ENCODE assay signal across 28 mouse cellular contexts in the genomic region with DNA sequence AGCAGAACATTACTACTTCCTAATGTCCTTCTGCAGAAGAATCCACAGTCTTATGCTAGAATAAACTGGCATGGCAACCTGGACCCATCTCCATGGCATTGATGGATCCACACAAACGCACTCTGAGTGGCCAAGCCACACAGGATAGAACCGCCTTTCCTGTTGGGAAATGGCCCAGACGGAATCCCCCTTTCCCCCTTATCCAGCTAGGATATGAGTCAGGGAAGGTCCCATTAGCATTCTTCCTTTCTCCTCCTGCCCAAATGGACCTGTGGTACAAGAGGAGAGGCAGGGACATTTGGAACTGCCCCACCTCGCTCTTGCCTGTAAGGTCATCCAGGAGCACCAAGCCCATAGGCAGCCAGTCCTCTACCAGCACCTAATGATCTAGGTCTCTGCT. TPM values are rescaled to one million over a fixed set of nuclear protein-coding genes. Genes with fewer than 3 reads are reported as not detected.
DNase-seq lines count a peak whose midpoint lies in the region; ATAC-seq lines count a peak whose summit lies in the region.
"Had no signal": no experiment of that assay in that cellular context is flagged by ENCODE, and none has a peak within 500 bp of the region (broad histone marks: within the 10 kb centered on the region; RNA-seq: fewer than 3 reads in every experiment).

No protein-coding gene starts in this region.

- H3K4me2 ChIP-seq in heart, embryonic 16.5 days (ENCODE audit: low read depth, low read length): no peak overlapping the region
- no peak overlapping the region for H3K4me2 ChIP-seq in liver, embryonic 16.5 days (ENCODE audit: low read depth, low read length)
- H3K4me2 ChIP-seq in liver, embryonic 11.5 days: no peak overlapping the region
- H3K4me2 ChIP-seq in intestine, embryonic 15.5 days (replicated peaks): no peak overlapping the region
- no peak overlapping the region for H3K4me2 ChIP-seq in neural tube, embryonic 15.5 days
- H3K4me2 ChIP-seq: embryonic facial prominence, embryonic 13.5 days; forebrain, embryonic 12.5 days; heart, embryonic 15.5 days; lung, embryonic 15.5 days; midbrain, embryonic 15.5 days; neural tube, embryonic 12.5 days had no signal

- ATAC-seq in heart, embryonic 16.5 days (replicated peaks; ENCODE audit: extremely low read depth, insufficient read depth, low FRiP score): 0 out of 2 replicates have a peak, but pooled peaks have one; percentile 6
- peak; percentile 52; the same call in 1 of the 2 replicates for ATAC-seq in liver, embryonic 16.5 days (ENCODE audit: low read depth)
- ATAC-seq in liver, embryonic 11.5 days (replicated peaks; ENCODE audit: low FRiP score): no peak
- no peak for ATAC-seq in intestine, embryonic 15.5 days
- no peak for ATAC-seq in neural tube, embryonic 15.5 days (ENCODE audit: low FRiP score)
- ATAC-seq: hindbrain, postnatal 0 days; intestine, postnatal 0 days; midbrain, embryonic 15.5 days had no signal

- WGBS in heart, embryonic 16.5 days: 70% methylated on average over 4 of the region's 4 CpGs
- 62% methylated on average over 4 of the region's 4 CpGs for WGBS in liver, embryonic 16.5 days (ENCODE audit: insufficient replicate concordance)
- 70% methylated on average over 4 of the region's 4 CpGs for WGBS in liver, embryonic 11.5 days
- 85% methylated on average over 4 of the region's 4 CpGs for WGBS in intestine, embryonic 15.5 days
- WGBS in neural tube, embryonic 15.5 days: 88% methylated on average over 4 of the region's 4 CpGs

- DNase-seq in heart, postnatal 36 days: no peak
- no peak for DNase-seq in liver, embryonic 11.5 days (ENCODE audit: low spot score)
- peak; percentile 62 for DNase-seq in kidney, postnatal 10 days
- DNase-seq: cerebellum, adult 18-20 months; cerebellum, postnatal 36 days; embryo, embryonic 11 days; gastrocnemius, postnatal 36 days; layer of hippocampus, adult 9-11 months; lung, postnatal 4 days; right cerebral cortex, postnatal 25 days had no signal

- H3K27me3 ChIP-seq in heart, embryonic 16.5 days (ENCODE audit: control insufficient read depth, insufficient read depth, low read length): no peaks in the 10 kb centered on the region
- H3K27me3 ChIP-seq in liver, embryonic 16.5 days (ENCODE audit: control insufficient read depth, insufficient read depth, low read depth, low read length): no peaks in the 10 kb centered on the region
- H3K27me3 ChIP-seq in liver, embryonic 11.5 days (replicated peaks; ENCODE audit: control insufficient read depth, insufficient read depth, low read length): no peaks in the 10 kb centered on the region
- no peaks in the 10 kb centered on the region for H3K27me3 ChIP-seq in intestine, embryonic 15.5 days (replicated peaks)
- no peaks in the 10 kb centered on the region for H3K27me3 ChIP-seq in neural tube, embryonic 15.5 days (replicated peaks)
- H3K27me3 ChIP-seq: forebrain, embryonic 12.5 days; lung, embryonic 15.5 days; midbrain, embryonic 15.5 days; neural tube, embryonic 12.5 days had no signal

- H3K27ac ChIP-seq in heart, embryonic 16.5 days (ENCODE audit: low read length): no peak overlapping the region
- no peak overlapping the region for H3K27ac ChIP-seq in liver, embryonic 16.5 days (ENCODE audit: low read length)
- no peak overlapping the region for H3K27ac ChIP-seq in liver, embryonic 11.5 days (ENCODE audit: low read depth, low read length)
- no peak overlapping the region for H3K27ac ChIP-seq in intestine, embryonic 15.5 days
- H3K27ac ChIP-seq in neural tube, embryonic 15.5 days (replicated peaks): no peak overlapping the region
- H3K27ac ChIP-seq: embryonic facial prominence, embryonic 13.5 days; forebrain, embryonic 12.5 days; heart, embryonic 15.5 days; hindbrain, postnatal 0 days; lung, embryonic 15.5 days; midbrain, embryonic 15.5 days; neural tube, embryonic 12.5 days had no signal

- H3K36me3 ChIP-seq in heart, embryonic 16.5 days (ENCODE audit: control insufficient read depth, insufficient read depth): no peaks in the 10 kb centered on the region
- no peaks in the 10 kb centered on the region for H3K36me3 ChIP-seq in liver, embryonic 16.5 days (ENCODE audit: control insufficient read depth, insufficient read depth)
- no peaks in the 10 kb centered on the region for H3K36me3 ChIP-seq in liver, embryonic 11.5 days (ENCODE audit: control insufficient read depth, insufficient read depth, low read length)
- no peaks in the 10 kb centered on the region for H3K36me3 ChIP-seq in intestine, embryonic 15.5 days
- H3K36me3 ChIP-seq in neural tube, embryonic 15.5 days: no peaks in the 10 kb centered on the region
- H3K36me3 ChIP-seq: embryonic facial prominence, embryonic 13.5 days; forebrain, embryonic 12.5 days; heart, embryonic 15.5 days; lung, embryonic 15.5 days; midbrain, embryonic 15.5 days; neural tube, embryonic 12.5 days had no signal

- H3K4me1 ChIP-seq in heart, embryonic 16.5 days (ENCODE audit: control insufficient read depth, insufficient read depth, low read length): no peaks in the 10 kb centered on the region
- no peaks in the 10 kb centered on the region for H3K4me1 ChIP-seq in liver, embryonic 16.5 days (ENCODE audit: control insufficient read depth, low read depth, low read length)
- no peaks in the 10 kb centered on the region for H3K4me1 ChIP-seq in liver, embryonic 11.5 days (replicated peaks; ENCODE audit: control insufficient read depth, insufficient read depth, low read length)
- no peaks in the 10 kb centered on the region for H3K4me1 ChIP-seq in intestine, embryonic 15.5 days (replicated peaks)
- H3K4me1 ChIP-seq in neural tube, embryonic 15.5 days: peaks cover 3% of the 10 kb centered on the region; the same call in 1 of the 2 replicates
- H3K4me1 ChIP-seq: heart, embryonic 15.5 days; lung, embryonic 15.5 days had no signal

- no peak overlapping the region for H3K9ac ChIP-seq in heart, embryonic 16.5 days (ENCODE audit: low read length)
- no peak overlapping the region for H3K9ac ChIP-seq in liver, embryonic 16.5 days (ENCODE audit: low read depth, low read length)
- H3K9ac ChIP-seq in liver, embryonic 11.5 days (ENCODE audit: low read depth, low read length): no peak overlapping the region
- H3K9ac ChIP-seq in intestine, embryonic 15.5 days: no peak overlapping the region
- no peak overlapping the region for H3K9ac ChIP-seq in neural tube, embryonic 15.5 days (replicated peaks)
- H3K9ac ChIP-seq: embryonic facial prominence, embryonic 13.5 days; forebrain, embryonic 12.5 days; heart, embryonic 15.5 days; lung, embryonic 15.5 days; midbrain, embryonic 15.5 days; neural tube, embryonic 12.5 days had no signal

- intact Hi-C loops in heart, postnatal 36 days (cut with DNase I): no loop called here

- H3K9me3 ChIP-seq in heart, embryonic 16.5 days (replicated peaks; ENCODE audit: control insufficient read depth, low read length): no peaks in the 10 kb centered on the region
- H3K9me3 ChIP-seq in liver, embryonic 16.5 days (replicated peaks; ENCODE audit: control insufficient read depth, low read length): no peaks in the 10 kb centered on the region
- H3K9me3 ChIP-seq in liver, embryonic 11.5 days (ENCODE audit: control insufficient read depth, low read length): no peaks in the 10 kb centered on the region
- H3K9me3 ChIP-seq in intestine, embryonic 15.5 days: no peaks in the 10 kb centered on the region
- no peaks in the 10 kb centered on the region for H3K9me3 ChIP-seq in neural tube, embryonic 15.5 days (replicated peaks)
- H3K9me3 ChIP-seq: embryonic facial prominence, embryonic 13.5 days; forebrain, embryonic 12.5 days; heart, embryonic 15.5 days; lung, embryonic 15.5 days; midbrain, embryonic 15.5 days; neural tube, embryonic 12.5 days had no signal

- no peak overlapping the region for H3K4me3 ChIP-seq in heart, embryonic 16.5 days (ENCODE audit: low read length)
- H3K4me3 ChIP-seq in liver, embryonic 16.5 days (ENCODE audit: low read depth, low read length): no peak overlapping the region
- no peak overlapping the region for H3K4me3 ChIP-seq in liver, embryonic 11.5 days (ENCODE audit: low read depth, low read length)
- no peak overlapping the region for H3K4me3 ChIP-seq in intestine, embryonic 15.5 days (replicated peaks)
- no peak overlapping the region for H3K4me3 ChIP-seq in neural tube, embryonic 15.5 days (replicated peaks)
- H3K4me3 ChIP-seq: embryonic facial prominence, embryonic 13.5 days; erythroblast, embryonic 14.5 days; forebrain, embryonic 12.5 days; heart, embryonic 15.5 days; lung, embryonic 15.5 days; midbrain, embryonic 15.5 days; neural tube, embryonic 12.5 days had no signal

RNA-seq across cellular contexts. Expression of gene Sirpa, which starts 10.4 kb away (rescaled TPM):
- 14.7 and 15.8 TPM in 2 replicates for polyA plus RNA-seq in heart, embryonic 16.5 days (2015; fragmentation: Nextera tagmentation; extraction: Ambion mirVana)
- 10 to 100 TPM; 27.0 to 32.2 TPM for total RNA-seq in heart, postnatal 36 days (2021)
- polyA plus RNA-seq in liver, embryonic 16.5 days (2015; fragmentation: Nextera tagmentation; extraction: Ambion mirVana): 24.7 and 27.8 TPM in 2 replicates
- polyA plus RNA-seq in liver, embryonic 11.5 days (2014; fragmentation: Nextera tagmentation; extraction: Ambion mirVana): 26.8 and 29.6 TPM in 2 replicates
- 21.3 and 22.1 TPM in 2 replicates for polyA plus RNA-seq in intestine, embryonic 15.5 days (2015; fragmentation: Nextera tagmentation; extraction: Ambion mirVana)
- 31.4 and 36.4 TPM in 2 replicates for polyA plus RNA-seq in neural tube, embryonic 15.5 days (2015; fragmentation: Nextera tagmentation; extraction: Ambion mirVana)

RNA-seq across cellular contexts. Expression of gene F830045P16Rik, which starts 45.9 kb away (rescaled TPM):
- polyA plus RNA-seq in heart, embryonic 16.5 days (2015; fragmentation: Nextera tagmentation; extraction: Ambion mirVana): not detected in 2 replicates
- total RNA-seq in heart, postnatal 36 days (2021): under 1 TPM; 0.14 to 0.19 TPM
- 0.05 TPM in 1 of 2 replicates, not detected in the other for polyA plus RNA-seq in liver, embryonic 16.5 days (2015; fragmentation: Nextera tagmentation; extraction: Ambion mirVana)
- not detected in 2 replicates for polyA plus RNA-seq in liver, embryonic 11.5 days (2014; fragmentation: Nextera tagmentation; extraction: Ambion mirVana)
- polyA plus RNA-seq in intestine, embryonic 15.5 days (2015; fragmentation: Nextera tagmentation; extraction: Ambion mirVana): not detected in 2 replicates
- polyA plus RNA-seq in neural tube, embryonic 15.5 days (2015; fragmentation: Nextera tagmentation; extraction: Ambion mirVana): 0.09 TPM in 1 of 2 replicates, not detected in the other
- total RNA-seq: ES-E14; gastrocnemius, adult 18-20 months; gastrocnemius, postnatal 36 days; hindbrain, postnatal 0 days had no signal
- polyA plus RNA-seq: embryonic facial prominence, embryonic 13.5 days; erythroblast, embryonic 14.5 days; forebrain, embryonic 12.5 days; heart, embryonic 15.5 days; hindbrain, embryonic 11.5 days; hindbrain, postnatal 0 days; intestine, postnatal 0 days; lung, embryonic 15.5 days; midbrain, embryonic 15.5 days; neural tube, embryonic 12.5 days; testis, adult 2 months; urinary bladder, adult 2 months had no signal

Comparison
In these comparisons a context has a peak if more than half of its experiments do, and no peak if none do; other contexts are left out.
1. ATAC-seq: peak in heart, embryonic 16.5 days (single experiment) and liver, embryonic 16.5 days (single experiment); none in liver, embryonic 11.5 days (single experiment), intestine, embryonic 15.5 days (single experiment) and neural tube, embryonic 15.5 days (single experiment).